Mouse (Mus musculus) liver, adult 2 months (tissue): ENCODE results near the gene Ankrd11.

Experiments
- CTCF ChIP-seq: fragments of 200-500 bp; IDR thresholded peaks from 2 replicates; pipeline ENCODE4 v1.5.1; 2011; ENCODE audit warnings: low read depth, low read length, control low read depth
- POLR2A ChIP-seq: fragments of 200-500 bp; IDR thresholded peaks from 2 replicates; pipeline ENCODE4 v1.6.1; 2011; ENCODE audit warnings: low read length, control low read depth; ENCODE audit not compliant: insufficient read depth; ENCODE audit errors: extremely low read depth

- TF ChIP-seq CTCF (no peak), POLR2A (no peak)
Observed at GRCm38 (mm10) chr8:122935118-122935517, 107.0 kb downstream of the Ankrd11 start.
